Mouse (Mus musculus) urinary bladder, postnatal 10 days (tissue): ENCODE data around the gene Snu13.

Experiments
- DNase-seq: peaks from one replicate; pipeline ENCODE4 v3.0.0; 2022; ENCODE audit warnings: low spot score

Gene Snu13

GRCm38 (mm10) chr15:82047080-82047883 lies at the start of gene Snu13:
TSS of gene Snu13 (minus strand) at chr15:82047598.
- DNase-seq = peak; percentile 68

DNA sequence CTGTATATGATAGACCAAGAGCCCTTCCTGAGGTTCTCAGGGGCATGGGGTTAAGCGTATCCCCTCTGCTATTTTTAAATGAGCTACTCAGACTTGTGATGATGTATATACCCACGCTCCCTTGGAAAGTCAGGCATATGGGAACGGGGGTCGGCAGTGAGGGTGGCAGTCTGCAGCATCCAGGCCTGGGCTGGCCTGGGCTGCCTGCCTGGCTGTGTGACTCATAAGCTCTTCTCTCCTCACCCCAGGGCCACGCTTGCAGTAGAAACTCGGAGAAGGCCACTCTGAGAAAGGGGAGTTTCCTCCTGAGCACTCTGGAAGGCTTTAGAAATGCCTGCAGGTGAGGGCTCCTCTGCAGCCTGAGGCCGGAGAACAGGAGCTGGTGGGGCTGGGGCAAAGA lies 43.7 kb upstream of the Snu13 start:
- DNase-seq = no peak

DNA sequence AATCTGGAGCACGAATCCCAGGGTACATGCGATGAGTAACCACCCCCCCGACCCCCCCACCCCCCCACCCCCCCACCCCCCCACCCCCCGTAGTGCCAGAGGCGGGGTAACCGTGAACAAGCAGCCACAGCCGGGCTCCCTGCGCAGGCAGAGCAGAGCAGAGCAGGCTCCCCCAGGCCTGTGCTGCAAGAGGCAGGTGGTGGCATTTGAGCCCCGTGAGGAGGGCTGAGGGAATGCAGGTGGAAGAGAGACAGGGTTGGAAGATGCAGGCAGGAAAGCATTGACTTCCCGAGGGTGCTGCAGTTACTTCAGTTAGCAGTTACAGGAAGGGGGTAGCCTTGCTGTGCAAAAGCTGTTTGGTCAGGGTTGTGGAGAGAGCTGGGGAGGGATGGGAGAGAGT lies 39.9 kb upstream of the Snu13 start:
- no peak for DNase-seq

- DNase-seq = no peak
Observed at GRCm38 (mm10) chr15:82086131-82086530, 38.7 kb upstream of the Snu13 start.

DNA sequence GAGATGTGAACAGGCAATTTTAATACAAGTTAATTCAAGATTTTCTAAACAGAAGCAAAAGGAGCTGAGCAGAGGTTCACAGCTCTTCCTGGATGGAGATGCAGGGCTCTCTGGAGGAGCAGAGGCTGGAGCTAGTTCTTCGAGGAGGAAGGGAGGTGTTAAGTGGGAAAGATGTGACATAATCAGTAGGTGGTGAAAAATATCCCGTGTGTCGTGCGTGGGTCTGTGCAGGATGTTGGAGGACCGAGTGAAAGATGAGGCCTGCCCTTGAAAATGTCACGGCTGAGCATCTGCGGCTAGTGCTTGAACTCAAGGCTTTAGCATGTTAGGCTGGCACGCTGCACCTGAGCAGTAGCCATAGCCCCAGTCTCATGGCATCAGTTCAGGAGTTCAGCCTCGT lies 38.2 kb upstream of the Snu13 start:
- no peak for DNase-seq

DNA sequence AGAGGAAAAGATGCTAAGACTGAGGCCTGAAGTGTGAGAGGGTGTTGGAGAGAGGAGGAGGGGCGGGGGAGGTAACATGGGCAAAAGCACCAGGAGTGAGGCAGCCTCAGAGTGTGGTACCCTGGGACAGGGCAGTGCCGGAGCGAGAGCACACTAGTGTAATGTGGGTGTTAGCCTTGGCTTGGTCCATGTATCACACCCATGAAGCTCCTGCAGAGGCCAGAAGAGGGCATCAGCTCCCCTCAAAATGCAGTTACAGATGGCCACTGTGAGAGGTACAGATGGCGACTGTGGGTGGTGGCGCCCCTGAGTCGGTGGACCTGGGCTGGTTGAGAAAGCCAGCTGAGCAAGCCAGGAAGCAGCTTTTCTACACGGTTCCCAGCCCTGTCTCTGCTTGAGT lies 33.8 kb upstream of the Snu13 start:
- DNase-seq = no peak

DNA sequence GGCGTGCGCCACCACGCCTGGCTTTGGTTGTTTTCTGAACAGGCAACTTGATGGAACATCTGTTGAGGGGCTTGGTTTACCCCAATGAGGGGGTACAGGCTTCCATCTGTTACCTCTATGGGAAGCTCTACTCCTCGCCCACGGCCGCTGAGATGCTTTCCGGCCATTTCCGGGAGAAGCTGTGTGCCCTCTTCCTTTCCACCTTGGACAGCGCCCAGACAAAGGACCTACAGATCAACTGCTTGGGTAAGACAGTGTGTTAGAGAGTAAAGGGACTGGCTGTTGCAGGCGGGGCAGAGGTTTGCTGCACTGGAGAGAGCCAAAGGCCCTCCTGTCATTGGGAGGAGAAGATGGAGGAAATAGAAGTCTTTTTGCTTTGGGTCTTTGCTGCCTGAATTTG lies 32.5 kb upstream of the Snu13 start:
- DNase-seq = no peak

- DNase-seq = no peak
Observed at GRCm38 (mm10) chr15:82073490-82073889, 26.1 kb upstream of the Snu13 start.

- no peak for DNase-seq
Observed at GRCm38 (mm10) chr15:82071816-82072469, 24.5 kb upstream of the Snu13 start.

GRCm38 (mm10) chr15:82069898-82070297 lies 22.5 kb upstream of the Snu13 start, which contains the start of gene Mei1:
TSS of gene Mei1 (plus strand) at chr15:82069996.
- no peak for DNase-seq

DNA sequence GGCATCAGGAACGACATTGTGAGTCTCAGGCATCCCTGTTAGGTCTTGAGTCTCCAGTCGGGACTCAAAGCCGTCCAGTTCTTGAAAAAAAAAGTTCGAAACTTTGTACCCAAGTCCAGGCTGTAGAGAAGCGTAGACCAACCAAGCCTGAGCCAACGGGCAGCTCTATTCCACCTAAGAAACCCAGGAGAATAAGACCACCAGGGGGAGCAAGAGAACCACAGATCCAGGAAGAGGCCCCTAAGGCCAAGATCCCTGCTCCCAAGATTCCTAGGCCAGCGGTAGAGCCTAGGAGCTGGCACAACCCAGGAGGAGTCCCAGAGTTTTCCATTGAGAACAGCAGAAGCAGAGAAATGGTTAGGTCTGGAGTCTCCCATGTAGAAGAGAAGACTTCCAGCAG lies 18.1 kb upstream of the Snu13 start:
- DNase-seq = no peak

- no peak for DNase-seq
Observed at GRCm38 (mm10) chr15:82063909-82064308, 16.5 kb upstream of the Snu13 start.

DNA sequence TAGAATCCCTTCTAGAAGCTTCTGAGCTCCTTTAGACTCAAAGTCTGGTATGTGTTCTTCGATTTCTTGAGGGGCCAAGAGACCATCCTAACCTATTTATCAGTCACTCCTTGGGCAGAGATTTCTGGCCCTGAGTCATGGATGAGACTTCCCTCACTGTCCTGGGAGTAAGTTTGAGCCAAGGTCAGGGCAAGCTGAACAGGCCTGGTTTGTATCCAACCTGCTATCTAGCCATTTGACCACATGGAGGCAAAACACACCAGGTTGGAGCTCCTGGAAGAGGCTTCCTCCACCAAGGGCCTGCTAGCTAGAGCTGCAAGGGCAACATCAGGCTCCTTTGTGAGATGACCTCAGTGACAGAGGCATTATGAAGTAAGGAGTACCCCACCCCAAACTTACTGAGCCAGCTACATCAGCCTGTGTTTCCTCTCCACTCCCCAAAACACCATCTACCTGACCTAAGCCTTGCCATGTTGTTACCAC lies 11.4 kb upstream of the Snu13 start, which contains the start of gene 4930407I10Rik:
TSS of gene 4930407I10Rik (plus strand) at position 433 of the 483 bp plus-strand sequence.
- no peak for DNase-seq

- DNase-seq = no peak
Observed at GRCm38 (mm10) chr15:82052544-82052943, 5.1 kb upstream of the Snu13 start.

DNA sequence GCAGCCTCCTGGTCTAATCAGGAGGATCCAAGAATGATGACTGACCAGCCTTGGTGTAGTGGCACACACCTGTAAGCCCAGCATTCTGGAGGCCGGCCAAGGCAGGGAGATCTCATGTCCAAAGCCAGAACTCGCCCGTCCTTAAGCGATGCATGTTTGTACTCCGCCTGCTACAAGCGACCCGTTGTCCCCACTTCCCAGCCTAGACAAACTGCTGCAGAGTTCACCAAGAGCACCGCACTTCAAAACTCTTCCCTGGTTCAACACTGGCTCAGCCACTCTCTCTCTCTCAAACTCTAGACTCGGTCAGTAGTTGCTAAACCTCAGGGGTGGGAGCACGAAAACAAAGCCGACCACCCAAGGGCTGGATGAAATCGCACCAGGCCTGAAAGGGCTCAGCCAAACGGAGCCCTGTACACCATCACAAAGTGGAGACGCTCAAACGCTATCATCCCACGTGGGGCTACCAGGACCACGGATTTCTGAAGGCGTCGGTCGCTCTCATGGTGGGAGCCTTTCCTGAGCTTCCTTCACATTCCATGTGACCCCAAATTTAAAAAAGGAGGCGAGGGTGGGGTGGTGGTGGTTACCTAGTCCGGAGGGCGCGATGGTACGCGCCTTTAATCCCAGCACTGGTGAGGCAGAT lies 1.0 kb downstream of the Snu13 start:
- DNase-seq = no peak

DNA sequence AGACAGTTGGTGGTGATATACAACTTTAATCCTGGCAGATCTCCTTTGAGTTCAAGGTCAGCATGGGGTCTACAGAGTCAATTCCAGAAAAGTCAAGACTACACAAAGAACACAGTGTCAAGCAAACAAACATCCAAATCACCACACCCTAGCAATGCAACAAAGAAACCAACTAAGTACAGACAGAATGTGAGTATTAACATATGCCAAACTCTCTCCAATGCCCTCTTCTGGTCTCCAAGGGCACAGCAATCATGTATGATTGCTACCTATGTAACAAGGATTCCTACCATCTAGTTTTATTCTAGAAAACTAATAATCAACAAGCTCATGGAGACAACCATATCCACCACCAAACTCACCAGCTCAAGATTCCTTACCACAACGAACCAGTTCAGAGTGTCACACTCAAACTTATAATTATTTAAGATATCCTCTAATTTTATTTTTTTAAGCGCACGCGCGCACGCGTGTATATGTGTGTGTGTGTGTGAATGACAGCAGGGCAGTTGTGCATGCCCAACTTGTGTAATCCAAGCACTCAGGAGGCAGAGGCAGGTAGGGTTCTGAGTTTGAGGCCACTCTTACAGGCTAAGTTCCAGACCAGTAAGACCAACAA lies 3.1 kb downstream of the Snu13 start:
- DNase-seq = no peak

- no peak for DNase-seq
Observed at GRCm38 (mm10) chr15:82040650-82041049, 6.7 kb downstream of the Snu13 start.

- no peak for DNase-seq
Observed at GRCm38 (mm10) chr15:82035904-82036689, 11.3 kb downstream of the Snu13 start.

- DNase-seq = no peak
Observed at GRCm38 (mm10) chr15:82033762-82034161, 13.6 kb downstream of the Snu13 start, which contains the start of gene Desi1. TSS of gene Desi1 (minus strand) at chr15:82033862.

DNA sequence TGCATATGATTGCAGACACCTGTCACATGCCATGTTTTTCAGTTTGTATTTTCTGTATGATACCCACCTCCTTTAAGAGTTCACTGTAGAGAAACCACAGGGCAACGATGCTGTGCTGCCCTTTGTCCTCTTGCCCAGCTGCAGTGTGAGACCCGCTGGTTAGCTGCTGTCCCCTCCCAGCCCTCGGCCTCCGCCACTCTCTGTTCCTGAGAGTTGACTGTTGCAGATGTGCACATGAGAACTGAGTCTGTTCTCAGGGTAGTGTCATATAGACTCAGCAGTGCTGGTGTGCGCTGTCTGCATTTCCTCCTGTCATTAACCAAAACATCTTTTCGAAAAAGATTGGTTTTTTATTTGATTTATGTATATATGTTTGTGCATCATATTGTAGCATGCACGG lies 15.0 kb downstream of the Snu13 start:
- DNase-seq = no peak

DNA sequence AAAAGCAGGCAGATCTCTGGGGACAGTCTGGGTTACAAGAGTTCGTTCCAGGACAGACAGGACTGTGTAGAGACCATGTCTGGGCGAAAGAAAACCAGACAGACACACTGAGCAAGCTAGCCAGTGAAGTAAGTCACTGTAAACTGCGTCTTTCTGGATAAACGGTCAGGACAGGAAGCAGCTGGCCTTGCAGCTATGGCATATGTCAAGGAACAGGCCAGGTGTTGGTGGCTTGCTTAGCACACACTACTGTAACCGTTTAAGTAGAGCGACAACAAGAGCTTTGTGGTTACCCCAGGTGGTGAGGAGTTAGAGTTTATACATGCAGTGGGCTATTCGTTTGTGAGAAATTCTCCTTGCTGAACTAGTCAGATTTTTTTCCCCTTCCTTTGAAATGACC lies 19.7 kb downstream of the Snu13 start:
- DNase-seq = no peak
